Mouse (Mus musculus) ES-E14 (cell line): ENCODE data around the gene Cox11.

Source experiments
- CHD2 ChIP-seq: IDR thresholded peaks from 2 replicates; pipeline ENCODE4 v1.6.1; 2014; ENCODE audit warnings: mild to moderate bottlenecking, low read depth, low read length, inconsistent platforms
- HCFC1 ChIP-seq: IDR thresholded peaks from 2 replicates; pipeline ENCODE4 v1.6.1; 2012; ENCODE audit warnings: low read length, inconsistent platforms, borderline replicate concordance; ENCODE audit not compliant: insufficient read depth
- MAFK ChIP-seq: IDR thresholded peaks from 2 replicates; pipeline ENCODE4 v1.6.1; 2014; ENCODE audit warnings: mild to moderate bottlenecking, low read depth, low read length, inconsistent platforms; ENCODE audit not compliant: insufficient read depth
- ZC3H11A ChIP-seq: IDR thresholded peaks from 2 replicates; pipeline ENCODE4 v1.6.1; 2012; ENCODE audit warnings: low read depth, mild to moderate bottlenecking, inconsistent platforms, low read length, borderline replicate concordance

DNA sequence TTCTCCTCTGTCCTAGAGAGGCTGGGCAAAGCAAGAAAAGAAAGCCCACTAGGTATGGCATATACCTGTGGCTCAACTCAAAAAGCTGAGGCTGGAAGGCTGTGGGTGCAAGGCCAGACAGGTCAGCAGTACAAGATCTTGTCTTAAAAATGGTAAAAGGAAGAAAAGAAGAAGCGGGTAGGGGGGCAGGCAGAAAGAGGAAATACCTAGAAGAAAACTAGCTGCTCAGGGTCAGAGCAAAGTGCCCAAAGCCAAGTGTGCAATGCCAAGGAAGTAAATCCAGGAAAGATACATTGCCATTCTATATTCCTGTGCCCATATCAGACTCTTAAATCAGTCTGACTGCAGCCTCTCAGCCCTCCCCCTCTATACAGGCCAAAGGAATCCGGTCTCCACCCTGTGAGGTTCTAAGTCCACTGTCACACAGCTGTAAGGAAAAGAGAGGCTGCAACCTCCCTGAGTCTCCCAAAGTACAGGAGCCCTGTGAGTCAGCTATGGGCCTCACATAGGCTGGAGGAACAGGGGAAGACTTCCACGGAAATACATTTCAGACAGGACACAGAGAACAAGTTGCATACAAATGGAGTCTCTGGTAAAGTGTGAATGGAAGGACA, 28.3 kb downstream of the Cox11 start:
- TF ChIP-seq ZC3H11A = no peak
- TF ChIP-seq CHD2 = no peak
- TF ChIP-seq MAFK = no peak
- TF ChIP-seq HCFC1 = no peak
